Mouse (Mus musculus) midbrain, embryonic 10.5 days (tissue): Measurements from ENCODE around the gene Rapgef4. TPM values are rescaled to one million over a fixed set of nuclear protein-coding genes. Genes with fewer than 3 reads are reported as not detected.
"Not testable (repeated sequence)": the region's sequence is repeated elsewhere in the genome, so short reads cannot be mapped to it uniquely, and the experiment has no call there.

ENCODE experiments used
- DNase-seq: peaks from one replicate; pipeline ENCODE4 v3.0.0-alpha.2; 2017; ENCODE audit warnings: low spot score
- H3K27ac ChIP-seq: fragments of 300-500 bp; sonication (generic); replicated peaks from 2 replicates; pipeline ENCODE4 v1.5.1; 2016; ENCODE audit warnings: mild to moderate bottlenecking
- H3K27me3 ChIP-seq: fragments of 300-500 bp; sonication (generic); 2 replicates; pipeline ENCODE4 v1.6.1; 2016; ENCODE audit warnings: low read depth, mild to moderate bottlenecking; ENCODE audit not compliant: poor library complexity, severe bottlenecking
- H3K36me3 ChIP-seq: fragments of 300-500 bp; sonication (generic); 2 replicates; pipeline ENCODE4 v1.6.1; 2016; ENCODE audit warnings: mild to moderate bottlenecking, moderate library complexity
- H3K4me1 ChIP-seq: fragments of 300-500 bp; sonication (generic); 2 replicates; pipeline ENCODE4 v1.6.1; 2016
- H3K4me3 ChIP-seq: fragments of 300-500 bp; sonication (generic); 2 replicates; pipeline ENCODE4 v1.5.1; 2016; ENCODE audit warnings: mild to moderate bottlenecking, moderate library complexity
- H3K9me3 ChIP-seq: fragments of 300-500 bp; sonication (generic); replicated peaks from 2 replicates; pipeline ENCODE4 v1.6.1; 2016; ENCODE audit warnings: mild to moderate bottlenecking
- WGBS: fragments of 180-500 bp; shearing (Covaris S2); methylation state at CpG from one replicate; pipeline ENCODE4 v1.1.7; 2016; 5-methylcytosine and 5-hydroxymethylcytosine counted together
- polyA plus RNA-seq: library from polyadenylated mRNA; unstranded; fragments of >200 nt; fragmentation: Nextera tagmentation; extraction: Ambion mirVana; gene quantifications from 2 replicates; pipeline ENCODE4 v1.2.1, GENCODE M21; 2016

Rapgef4 gene
- polyA plus RNA-seq, 1 experiment from 2014 or later = 2.9 TPM

GRCm38 (mm10) chr2:72122410-72123223 lies 141.6 kb downstream of the Rapgef4 start:
- no peak overlapping the region for H3K4me3 ChIP-seq
- H3K9me3 ChIP-seq = no peaks in the 10 kb centered on the region
- no peak for DNase-seq
- H3K4me1 ChIP-seq = no peaks in the 10 kb centered on the region
- H3K27ac ChIP-seq = no peak overlapping the region
- H3K27me3 ChIP-seq = no peaks in the 10 kb centered on the region
- 93% methylated on average over 14 of the region's 14 CpGs for WGBS
- H3K36me3 ChIP-seq = no peaks in the 10 kb centered on the region

- H3K4me1 ChIP-seq = no peaks in the 10 kb centered on the region
- WGBS = 80% methylated on average over 5 of the region's 5 CpGs
- no peaks in the 10 kb centered on the region for H3K9me3 ChIP-seq
- H3K4me3 ChIP-seq = no peak overlapping the region
- no peaks in the 10 kb centered on the region for H3K27me3 ChIP-seq
- no peak for DNase-seq
- H3K27ac ChIP-seq = no peak overlapping the region
- H3K36me3 ChIP-seq = no peaks in the 10 kb centered on the region
Measured at GRCm38 (mm10) chr2:72123851-72124250, 142.8 kb downstream of the Rapgef4 start.

GRCm38 (mm10) chr2:72125786-72126185 lies 144.7 kb downstream of the Rapgef4 start:
- H3K4me3 ChIP-seq = no peak overlapping the region
- H3K36me3 ChIP-seq = no peaks in the 10 kb centered on the region
- H3K4me1 ChIP-seq = no peaks in the 10 kb centered on the region
- H3K9me3 ChIP-seq = no peaks in the 10 kb centered on the region
- H3K27ac ChIP-seq = no peak overlapping the region
- 93% methylated on average over 3 of the region's 3 CpGs for WGBS
- H3K27me3 ChIP-seq = no peaks in the 10 kb centered on the region
- DNase-seq = no peak

GRCm38 (mm10) chr2:72126411-72126810 lies 145.4 kb downstream of the Rapgef4 start:
- 75% methylated on average over 2 of the region's 2 CpGs for WGBS
- Histone ChIP-seq H3K27ac (no peak overlapping the region), H3K27me3 (no peaks in the 10 kb centered on the region), H3K36me3 (no peaks in the 10 kb centered on the region), H3K4me1 (no peaks in the 10 kb centered on the region), H3K9me3 (no peaks in the 10 kb centered on the region), H3K4me3 (no peak overlapping the region)
- no peak for DNase-seq

- no peaks in the 10 kb centered on the region for H3K4me1 ChIP-seq
- H3K27me3 ChIP-seq = no peaks in the 10 kb centered on the region
- no peak overlapping the region for H3K27ac ChIP-seq
- H3K9me3 ChIP-seq = no peaks in the 10 kb centered on the region
- no peak for DNase-seq
- WGBS = 86% methylated on average over 8 of the region's 8 CpGs
- no peak overlapping the region for H3K4me3 ChIP-seq
- H3K36me3 ChIP-seq = no peaks in the 10 kb centered on the region
Measured at GRCm38 (mm10) chr2:72129612-72130311, 148.7 kb downstream of the Rapgef4 start.

GRCm38 (mm10) chr2:72132222-72132621 lies 151.2 kb downstream of the Rapgef4 start:
- no peak for DNase-seq
- 94% methylated on average over 3 of the region's 3 CpGs for WGBS
- no peaks in the 10 kb centered on the region for H3K9me3 ChIP-seq

GRCm38 (mm10) chr2:72136045-72136444 lies 155.0 kb downstream of the Rapgef4 start:
- WGBS = 85% methylated on average over 3 of the region's 3 CpGs
- Histone ChIP-seq H3K4me3 (no peak overlapping the region), H3K4me1 (peaks cover 3% of the 10 kb centered on the region; the same call in 1 of the 2 replicates), H3K9me3 (no peaks in the 10 kb centered on the region), H3K27ac (no peak overlapping the region), H3K36me3 (no peaks in the 10 kb centered on the region), H3K27me3 (no peaks in the 10 kb centered on the region)
- DNase-seq = no peak

More at GRCm38 (mm10) chr2:72132222-72132621, 151.2 kb downstream of the Rapgef4 start:
- Histone ChIP-seq H3K27me3 (no peaks in the 10 kb centered on the region), H3K4me1 (peaks cover 3% of the 10 kb centered on the region; the same call in 1 of the 2 replicates), H3K27ac (no peak overlapping the region), H3K36me3 (no peaks in the 10 kb centered on the region), H3K4me3 (no peak overlapping the region)

GRCm38 (mm10) chr2:72136486-72137264 lies 155.6 kb downstream of the Rapgef4 start:
- WGBS = 73% methylated on average over 9 of the region's 9 CpGs
- no peak for DNase-seq
- H3K36me3 ChIP-seq = no peaks in the 10 kb centered on the region

GRCm38 (mm10) chr2:72139863-72140845 lies 159.1 kb downstream of the Rapgef4 start:
- Histone ChIP-seq H3K27me3 (no peaks in the 10 kb centered on the region), H3K9me3 (no peaks in the 10 kb centered on the region), H3K36me3 (no peaks in the 10 kb centered on the region), H3K4me1 (peaks cover 3% of the 10 kb centered on the region; the same call in 1 of the 2 replicates), H3K27ac (no peak overlapping the region), H3K4me3 (no peak overlapping the region)
- DNase-seq = no peak
- WGBS = 92% methylated on average over 14 of the region's 14 CpGs

More at GRCm38 (mm10) chr2:72136486-72137264, 155.6 kb downstream of the Rapgef4 start:
- Histone ChIP-seq H3K27ac (no peak overlapping the region; the same call in 1 of the 2 replicates), H3K9me3 (no peaks in the 10 kb centered on the region), H3K27me3 (no peaks in the 10 kb centered on the region), H3K4me1 (peaks cover 3% of the 10 kb centered on the region; the same call in 1 of the 2 replicates), H3K4me3 (no peak overlapping the region)

GRCm38 (mm10) chr2:72141091-72141490 lies 160.1 kb downstream of the Rapgef4 start:
- Histone ChIP-seq H3K27ac (no peak overlapping the region), H3K4me1 (peaks cover 3% of the 10 kb centered on the region; the same call in 1 of the 2 replicates), H3K4me3 (no peak overlapping the region), H3K27me3 (no peaks in the 10 kb centered on the region), H3K36me3 (no peaks in the 10 kb centered on the region), H3K9me3 (no peaks in the 10 kb centered on the region)
- DNase-seq = no peak
- WGBS = 87% methylated on average over 8 of the region's 8 CpGs

GRCm38 (mm10) chr2:72141732-72142131 lies 160.7 kb downstream of the Rapgef4 start:
- DNase-seq, H3K4me3 ChIP-seq, H3K9me3 ChIP-seq, H3K4me1 ChIP-seq, H3K27ac ChIP-seq, H3K36me3 ChIP-seq, H3K27me3 ChIP-seq: not testable (repeated sequence)
- WGBS = 92% methylated on average over 4 of the region's 4 CpGs
